Mouse (Mus musculus) ovary, adult 10 weeks (tissue): ENCODE measurements around the gene Nrn1. TPM values are rescaled to one million over a fixed set of nuclear protein-coding genes. Genes with fewer than 3 reads are reported as not detected.

Experiments used
- polyA plus RNA-seq: library from polyadenylated mRNA; stranded (reverse); fragments of 350-450 nt; fragmentation: Illumina TruSeq; extraction: RNeasy Lipid Tissue Mini Kit (QIAGEN cat#74804); gene quantifications from one replicate; pipeline ENCODE4 v1.2.3, GENCODE M21; 2014

Nrn1 gene
- 182 TPM for polyA plus RNA-seq

DNA sequence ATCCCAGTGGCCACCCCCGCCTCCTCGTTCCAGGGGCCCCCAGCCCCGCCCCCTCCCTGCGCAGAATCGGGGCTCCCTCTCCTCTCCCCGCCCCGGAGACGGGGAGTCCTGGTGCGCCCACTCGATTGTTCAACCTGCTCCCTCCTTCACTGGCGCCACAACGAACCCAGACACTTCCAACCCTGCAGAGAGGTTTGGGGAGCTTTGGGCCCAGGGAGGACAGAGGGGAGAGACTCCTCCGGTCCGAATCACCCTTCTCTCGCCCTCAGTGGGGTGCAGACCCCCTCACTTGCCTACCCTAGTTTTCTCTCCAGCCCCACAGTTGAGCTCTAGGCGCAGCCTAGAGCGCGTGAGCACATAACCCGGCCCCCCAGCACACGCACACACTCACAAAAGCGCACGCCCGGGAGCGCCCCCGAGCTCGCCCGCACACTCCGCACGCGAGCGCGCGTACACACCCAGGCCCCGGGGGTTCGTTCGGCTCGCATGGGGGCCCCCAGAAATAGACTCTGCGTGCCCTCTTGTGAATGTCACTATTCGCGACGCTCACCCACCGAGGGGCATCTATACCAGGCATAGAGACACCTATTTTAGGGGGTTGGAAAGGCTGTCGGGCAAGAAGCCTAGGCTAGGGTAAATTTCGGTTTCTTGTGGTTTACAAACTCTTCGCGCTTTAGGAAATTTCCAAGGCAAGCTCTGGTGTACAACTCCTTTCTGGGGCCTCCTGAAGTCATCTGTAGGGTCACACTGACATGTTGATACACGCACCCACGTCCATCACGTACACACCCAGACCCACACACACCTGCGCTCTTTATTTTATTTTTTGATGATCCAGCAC lies at the start of gene Nrn1:
Nrn1 (minus strand) TSS at position 401 of the 841 bp plus-strand sequence.

